9 mouse cellular contexts compared by ENCODE assay signal in genomic region chr2:92954404-92955114, GRCm38 (mm10). TPM values are rescaled to one million over a fixed set of nuclear protein-coding genes. Genes with fewer than 3 reads are reported as not detected.
DNase-seq lines count a peak whose midpoint lies in the region; ATAC-seq and TF ChIP-seq lines count a peak whose summit lies in the region.
"Had no signal": no experiment of that assay in that cellular context is flagged by ENCODE, and none has a peak within 500 bp of the region (broad histone marks: within the 10 kb centered on the region; RNA-seq: fewer than 3 reads in every experiment).

No protein-coding gene starts in this region.

- H3K36me3 ChIP-seq in kidney, adult 2 months (ENCODE audit: control insufficient read depth, insufficient read depth, low read length), result no peaks in the 10 kb centered on the region
- no peaks in the 10 kb centered on the region for H3K36me3 ChIP-seq in kidney, embryonic 15.5 days
- H3K36me3 ChIP-seq in heart, postnatal 0 days (replicated peaks; ENCODE audit: control insufficient read depth, insufficient read depth, low read length), result no peaks in the 10 kb centered on the region
- H3K36me3 ChIP-seq in neural tube, embryonic 11.5 days (ENCODE audit: control insufficient read depth, insufficient read depth, low read length), result no peaks in the 10 kb centered on the region

- no peak overlapping the region for H3K9ac ChIP-seq in kidney, embryonic 15.5 days
- no peak overlapping the region for H3K9ac ChIP-seq in heart, postnatal 0 days (replicated peaks; ENCODE audit: low read depth, low read length)
- H3K9ac ChIP-seq in neural tube, embryonic 11.5 days (ENCODE audit: low read length), result no peak overlapping the region

- H3K4me1 ChIP-seq in kidney, adult 2 months (ENCODE audit: control insufficient read depth, insufficient read depth, low read length), result no peaks in the 10 kb centered on the region
- H3K4me1 ChIP-seq in kidney, embryonic 15.5 days, result no peaks in the 10 kb centered on the region
- H3K4me1 ChIP-seq in heart, postnatal 0 days (ENCODE audit: control insufficient read depth, insufficient read depth), result no peaks in the 10 kb centered on the region
- H3K4me1 ChIP-seq in neural tube, embryonic 11.5 days (ENCODE audit: control insufficient read depth, insufficient read depth, low read length), result peaks cover under 1% of the 10 kb centered on the region; the same call in 1 of the 2 replicates

- DNase-seq in kidney, adult 2 months, result peak; percentile 68
- peak; percentile 90 to 95 for DNase-seq in cerebellum, postnatal 36 days
- peak; percentile 46 for DNase-seq in heart, postnatal 0 days (ENCODE audit: low spot score)
- peak; percentile 67 to 79 for DNase-seq in left cerebral cortex, adult 2 months (ENCODE audit: extremely low spot score in 1 of 2, low spot score in 2 of 2)
- peak; percentile 63 for DNase-seq in neural tube, embryonic 11.5 days (ENCODE audit: low spot score)
- peak; percentile 69 for DNase-seq in urinary bladder, postnatal 25 days (ENCODE audit: low spot score)

- peak; percentile 80 for TF ChIP-seq CTCF in kidney, adult 2 months (conservative IDR thresholded peaks at IDR 0.05; ENCODE audit: insufficient read depth, insufficient read length, low read depth, low read length)
- TF ChIP-seq CTCF in heart, postnatal 0 days (IDR thresholded peaks at IDR 0.05; ENCODE audit: low read depth), result peak; percentile 77
- TF ChIP-seq CTCF in left cerebral cortex, adult 2 months (IDR thresholded peaks at IDR 0.05), result peak; percentile 86

- no peak overlapping the region for H3K4me3 ChIP-seq in kidney, adult 2 months (ENCODE audit: insufficient read depth, low read depth, low read length)
- H3K4me3 ChIP-seq in kidney, embryonic 15.5 days (replicated peaks), result no peak overlapping the region
- H3K4me3 ChIP-seq in heart, postnatal 0 days (ENCODE audit: low read depth, low read length), result no peak overlapping the region
- no peak overlapping the region for H3K4me3 ChIP-seq in left cerebral cortex, adult 2 months
- H3K4me3 ChIP-seq in neural tube, embryonic 11.5 days (ENCODE audit: low read depth, low read length), result no peak overlapping the region
- H3K4me3 ChIP-seq: erythroblast, embryonic 14.5 days had no signal

- TF ChIP-seq EP300 in heart, postnatal 0 days (IDR thresholded peaks at IDR 0.05; ENCODE audit: low read depth), result no peak

- no peaks in the 10 kb centered on the region for H3K27me3 ChIP-seq in kidney, adult 2 months (replicated peaks; ENCODE audit: control insufficient read depth, insufficient read depth, low read length)
- no peaks in the 10 kb centered on the region for H3K27me3 ChIP-seq in kidney, embryonic 15.5 days
- H3K27me3 ChIP-seq in heart, postnatal 0 days (ENCODE audit: control insufficient read depth, insufficient read depth, low read length), result no peaks in the 10 kb centered on the region
- H3K27me3 ChIP-seq in neural tube, embryonic 11.5 days (ENCODE audit: control insufficient read depth, insufficient read depth, low read length), result no peaks in the 10 kb centered on the region

- H3K27ac ChIP-seq in kidney, adult 2 months (ENCODE audit: insufficient read depth, low read depth, low read length), result no peak overlapping the region
- H3K27ac ChIP-seq in kidney, embryonic 15.5 days, result no peak overlapping the region
- no peak overlapping the region for H3K27ac ChIP-seq in heart, postnatal 0 days (ENCODE audit: low read depth)
- no peak overlapping the region for H3K27ac ChIP-seq in left cerebral cortex, adult 2 months
- no peak overlapping the region for H3K27ac ChIP-seq in neural tube, embryonic 11.5 days (ENCODE audit: low read depth, low read length)

- 47% methylated on average over 11 of the region's 11 CpGs for WGBS in kidney, adult 2 months
- WGBS in kidney, embryonic 15.5 days, result 46% methylated on average over 11 of the region's 11 CpGs
- WGBS in heart, postnatal 0 days, result 37% methylated on average over 11 of the region's 11 CpGs
- WGBS in neural tube, embryonic 11.5 days, result 46% methylated on average over 11 of the region's 11 CpGs

- no peak for TF ChIP-seq POLR2A in kidney, adult 2 months (IDR thresholded peaks at IDR 0.05; ENCODE audit: low read depth, low read length)

- H3K4me2 ChIP-seq in kidney, embryonic 15.5 days, result no peak overlapping the region
- H3K4me2 ChIP-seq in heart, postnatal 0 days (ENCODE audit: low read depth, low read length), result no peak overlapping the region
- H3K4me2 ChIP-seq in neural tube, embryonic 11.5 days (ENCODE audit: low read depth), result no peak overlapping the region

- no peak for ATAC-seq in kidney, embryonic 15.5 days (replicated peaks; ENCODE audit: low FRiP score)
- peak; percentile 57 for ATAC-seq in activated CD4-positive, CD25-positive, alpha-beta regulatory T cell, adult 4 months
- no peak for ATAC-seq in heart, postnatal 0 days (ENCODE audit: insufficient read depth, low read depth)
- no peak for ATAC-seq in neural tube, embryonic 11.5 days (ENCODE audit: insufficient read depth, low FRiP score, low TSS enrichment)

- intact Hi-C loops in left cerebral cortex, adult 2 months (cut with DNase I), result loop anchor here (2.0 kb wide), 1 partner anchor 50 kb away; no protein-coding TSS in a partner anchor

- H3K9me3 ChIP-seq in kidney, embryonic 15.5 days (replicated peaks), result 0 out of 2 replicates have a peak, but pooled peaks cover 4% of the 10 kb centered on the region
- peaks cover 5% of the 10 kb centered on the region; the same call in 1 of the 2 replicates for H3K9me3 ChIP-seq in heart, postnatal 0 days (replicated peaks; ENCODE audit: control insufficient read depth, low read length)
- no peaks in the 10 kb centered on the region for H3K9me3 ChIP-seq in neural tube, embryonic 11.5 days (ENCODE audit: control insufficient read depth, low read length)

RNA-seq across cellular contexts. Expression of gene Syt13, which starts 39.7 kb away (rescaled TPM):
- 1.6 and 2.0 TPM in 2 replicates for polyA plus RNA-seq in kidney, adult 2 months (2012; rRNA removed)
- 4.4 and 6.5 TPM in 2 replicates for polyA plus RNA-seq in kidney, embryonic 15.5 days (2015; fragmentation: Nextera tagmentation; extraction: Ambion mirVana)
- not detected for polyA plus RNA-seq in activated CD4-positive, CD25-positive, alpha-beta regulatory T cell, adult 4 months (2017; shearing (Covaris generic))
- 0.31 and 1.0 TPM in 2 replicates for total RNA-seq in heart, postnatal 0 days (2014; rRNA removed; ENCODE audit: low replicate concordance)
- 0.11 and 0.18 TPM in 2 replicates for polyA plus RNA-seq in heart, postnatal 0 days (2015; fragmentation: Nextera tagmentation; extraction: Ambion mirVana)
- total RNA-seq in left cerebral cortex, adult 2 months (2021), result 100 to 1,000 TPM; 190 to 210 TPM
- 20.4 and 25.0 TPM in 2 replicates for polyA plus RNA-seq in neural tube, embryonic 11.5 days (2014; fragmentation: Nextera tagmentation; extraction: Ambion mirVana)
- polyA plus RNA-seq: erythroblast, embryonic 14.5 days had no signal
